Mouse (Mus musculus) layer of hippocampus, adult 9-11 months (tissue): ENCODE measurements around the gene Vps53.
"Not testable (repeated sequence)": the region's sequence is repeated elsewhere in the genome, so short reads cannot be mapped to it uniquely, and the experiment has no call there.

Source experiments
- DNase-seq: peaks from one replicate; pipeline ENCODE4 v3.0.0; 2022

Vps53 gene

DNA sequence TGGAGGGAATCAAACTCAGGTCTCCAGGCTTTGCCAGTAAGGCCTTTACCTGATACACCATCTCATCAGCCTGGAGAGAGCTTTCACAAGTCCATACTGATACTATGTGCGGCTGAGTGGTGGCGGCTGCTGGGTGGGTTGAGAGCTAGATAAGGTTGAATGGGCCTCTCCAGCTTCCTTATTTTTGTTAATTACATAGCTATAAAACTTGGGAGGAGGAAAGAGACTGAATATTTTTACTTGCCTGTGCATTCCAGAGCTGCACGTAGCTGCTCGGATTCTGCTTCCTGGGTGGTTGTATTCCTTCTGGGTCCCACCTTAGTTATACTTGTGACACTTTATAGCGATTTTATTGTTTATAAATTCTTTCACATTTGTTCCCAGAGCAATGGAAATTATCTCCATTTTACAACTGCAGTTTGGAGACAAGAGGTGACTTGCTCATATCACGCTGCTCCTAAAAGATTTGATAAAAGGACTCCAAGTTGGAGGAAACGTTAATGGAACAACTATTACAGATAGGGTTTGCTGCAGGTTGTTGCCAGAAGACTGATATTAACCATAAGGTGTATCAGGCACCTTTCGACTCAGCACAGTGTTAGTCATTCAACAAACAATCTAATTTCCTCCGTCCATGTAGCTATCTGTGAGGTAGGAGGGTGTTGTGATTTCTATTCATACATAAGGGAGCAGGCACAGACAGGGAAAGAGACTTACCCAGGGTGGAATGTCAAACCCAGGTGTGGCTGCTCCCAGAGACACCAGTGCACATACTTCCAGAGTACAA, 168.4 kb downstream of the Vps53 start:
- DNase-seq = no peak

DNA sequence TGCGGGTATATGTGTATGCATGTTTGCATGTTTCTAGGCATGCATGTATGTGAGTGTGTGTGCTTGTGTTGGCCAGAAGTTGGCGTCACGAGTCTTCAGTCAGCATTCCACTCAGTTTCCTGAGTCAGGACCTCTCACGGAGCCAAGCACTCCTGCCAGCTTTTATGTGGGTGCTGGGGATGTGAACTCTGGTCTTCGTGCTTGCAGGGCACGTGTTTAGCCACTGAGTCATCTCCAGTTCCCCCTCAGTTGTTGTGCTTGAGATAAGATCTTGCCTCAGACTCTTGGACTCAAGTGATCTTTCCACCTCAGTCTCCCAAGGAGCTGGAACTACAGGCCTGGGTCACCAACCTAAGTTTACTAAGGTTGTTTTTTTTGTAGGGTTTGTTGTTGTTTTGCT, 170.3 kb downstream of the Vps53 start:
- no peak for DNase-seq

DNA sequence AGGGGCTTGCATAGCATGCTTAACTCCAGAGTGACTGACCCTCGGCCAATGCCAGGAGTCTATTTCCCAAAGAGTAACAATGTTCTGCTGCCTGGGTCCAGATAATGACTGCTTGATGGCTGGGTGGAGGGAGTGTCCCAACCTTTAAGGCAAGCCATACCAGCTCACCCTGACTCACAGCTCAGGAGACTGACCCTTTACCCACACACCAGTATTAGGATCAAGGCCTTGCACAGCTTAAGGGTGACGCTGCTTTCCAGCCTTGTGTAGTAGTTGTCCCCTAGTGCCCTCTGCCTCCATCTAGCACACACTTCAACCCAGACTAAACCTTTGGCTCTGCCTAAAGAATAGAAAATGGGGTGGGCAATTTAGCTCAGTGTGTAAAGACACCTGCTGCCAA, 171.3 kb downstream of the Vps53 start:
- no peak for DNase-seq

DNA sequence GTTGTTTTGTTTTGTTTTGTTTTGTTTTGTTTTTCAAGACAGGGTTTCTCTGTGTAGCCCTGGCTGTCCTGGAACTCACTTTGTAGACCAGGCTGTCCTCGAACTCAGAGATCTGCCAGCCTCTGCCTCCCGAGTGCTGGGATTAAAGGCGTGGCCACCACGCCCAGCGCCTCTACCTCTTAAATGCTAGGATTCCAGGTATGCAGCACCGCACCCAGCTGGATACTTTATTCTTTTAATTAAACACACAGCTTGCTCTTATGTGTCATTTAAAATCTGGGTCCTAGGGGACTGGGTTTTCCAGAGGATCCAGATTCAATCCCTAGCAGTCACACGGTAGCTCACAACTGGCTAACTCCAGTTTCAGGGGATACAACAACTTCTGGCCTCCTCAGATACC, 175.2 kb downstream of the Vps53 start:
- not testable (repeated sequence) for DNase-seq

DNA sequence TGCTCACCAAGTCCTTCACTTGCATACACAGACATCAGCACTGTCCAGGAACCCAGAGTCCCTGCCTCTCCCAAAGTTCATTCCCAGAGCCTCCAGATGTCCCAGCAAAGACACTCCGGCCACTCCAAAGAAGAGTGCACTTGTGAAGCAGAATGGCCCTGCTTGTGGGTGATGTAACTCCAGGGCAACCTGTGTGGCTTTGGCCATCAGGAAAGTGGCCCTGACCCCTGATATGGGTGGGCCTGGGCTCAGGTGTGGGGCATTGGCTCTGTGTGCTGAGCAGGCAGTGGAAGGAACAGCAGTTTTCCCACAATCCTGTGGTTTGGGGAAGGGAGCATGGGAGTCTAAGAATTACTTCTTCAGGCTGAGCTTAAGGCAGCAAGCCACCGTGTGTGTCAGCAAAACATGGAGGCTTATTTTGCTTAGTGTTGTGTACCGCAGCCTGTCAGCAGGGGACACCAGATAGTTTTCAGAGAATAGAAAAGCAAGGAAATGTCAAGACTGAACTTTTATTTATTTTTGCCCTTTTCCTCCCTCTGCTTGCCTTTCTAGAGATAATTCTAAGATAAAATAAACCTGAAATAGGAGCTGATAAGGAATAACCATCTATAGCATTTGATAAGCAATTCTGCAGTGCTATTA, 178.1 kb downstream of the Vps53 start:
- DNase-seq = no peak

DNA sequence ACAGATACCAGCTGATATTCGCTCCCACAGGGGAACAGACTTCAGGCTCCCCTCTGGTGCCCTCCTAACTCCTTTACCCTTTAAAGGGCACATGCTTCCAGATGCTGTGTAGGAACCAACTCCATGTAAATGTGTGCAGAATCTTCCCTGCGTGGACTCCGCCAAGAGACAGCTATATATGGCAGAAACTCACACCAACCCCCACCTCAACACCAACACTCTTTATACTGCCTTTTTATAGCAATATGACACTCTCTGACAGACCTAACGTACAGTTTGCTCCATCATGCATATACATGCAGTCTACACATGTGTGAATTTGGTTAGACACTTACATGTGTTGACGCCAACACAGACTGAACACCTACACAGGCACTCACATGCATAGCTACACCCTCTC, 178.7 kb downstream of the Vps53 start:
- no peak for DNase-seq

DNA sequence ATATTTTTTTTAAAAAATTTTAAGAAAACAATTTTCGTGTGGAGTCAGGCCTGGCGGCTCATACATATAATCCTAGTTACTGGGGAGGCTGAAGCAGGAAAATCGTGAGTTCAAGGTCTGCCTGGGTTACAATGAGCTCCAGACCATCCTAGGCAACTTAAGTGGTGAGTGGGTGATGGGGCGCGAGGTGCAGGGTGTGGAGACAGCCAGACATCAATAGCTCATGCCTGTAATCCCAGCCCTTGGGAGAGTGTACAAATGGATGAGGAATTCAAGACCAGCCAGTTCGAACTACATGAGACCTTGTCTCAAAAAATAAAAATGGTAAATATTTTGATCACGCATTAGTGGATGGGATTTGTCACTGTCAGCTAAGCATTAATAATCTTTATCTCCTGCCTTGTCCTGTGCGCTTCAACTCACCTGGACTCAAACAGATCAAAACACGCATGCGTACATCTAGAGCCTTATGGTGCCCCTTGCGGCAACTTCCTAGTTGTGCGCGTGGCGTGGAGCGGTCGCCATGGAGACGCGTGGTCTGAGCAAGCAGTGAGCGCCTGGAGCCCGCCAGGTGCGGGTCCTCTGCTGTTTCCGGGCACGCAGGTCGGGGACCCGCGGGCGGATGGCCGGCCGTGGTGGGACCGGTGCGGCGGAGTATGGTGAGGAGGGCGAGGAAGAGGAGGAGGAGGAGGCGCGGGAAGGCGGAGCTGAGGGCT, 179.8 kb downstream of the Vps53 start, which contains the start of gene 1700016K19Rik:
Gene 1700016K19Rik, plus strand, starts transcription at position 473 of the 716 bp plus-strand sequence.
- DNase-seq = peak; percentile 76
